Mouse (Mus musculus) cerebellum, adult 2 months (tissue): ENCODE data around the gene Bysl. TPM values are rescaled to one million over a fixed set of nuclear protein-coding genes. Genes with fewer than 3 reads are reported as not detected.

Experiments
- DNase-seq, 2 experiments: peaks; one replicate each; pipeline ENCODE4 v3.0.0; 2021
- H3K27ac ChIP-seq: fragments of 200-500 bp; 2 replicates; pipeline ENCODE4 v1.5.1; 2012; ENCODE audit warnings: low read length, control low read depth, inconsistent platforms; ENCODE audit not compliant: insufficient read depth
- H3K27me3 ChIP-seq: fragments of 200-500 bp; 2 replicates; pipeline ENCODE4 v1.6.1; 2012; ENCODE audit warnings: inconsistent platforms, mild to moderate bottlenecking, low read length, moderate library complexity; ENCODE audit not compliant: control insufficient read depth, insufficient read depth
- H3K4me1 ChIP-seq: fragments of 200-500 bp; 2 replicates; pipeline ENCODE4 v1.6.1; 2011; ENCODE audit warnings: low read length; ENCODE audit not compliant: control insufficient read depth, insufficient read depth
- H3K4me3 ChIP-seq: fragments of 200-500 bp; replicated peaks from 2 replicates; pipeline ENCODE3; 2011; ENCODE audit warnings: mild to moderate bottlenecking, low read depth, low read length, control low read depth; ENCODE audit not compliant: insufficient read depth
- CTCF ChIP-seq: fragments of 200-500 bp; IDR thresholded peaks from 2 replicates; pipeline ENCODE4 v1.5.1; 2011; ENCODE audit warnings: low read depth, mild to moderate bottlenecking, control low read depth, low read length, moderate library complexity, borderline replicate concordance; ENCODE audit not compliant: insufficient read depth
- POLR2A ChIP-seq: fragments of 200-500 bp; IDR thresholded peaks from 2 replicates; pipeline ENCODE4 v1.6.1; 2011; ENCODE audit warnings: low read length, control low read depth, borderline replicate concordance; ENCODE audit not compliant: insufficient read depth
- WGBS: fragments of 180-500 bp; shearing (Covaris S2); methylation state at CpG from one replicate; pipeline ENCODE4 v1.1.7; 2018; 5-methylcytosine and 5-hydroxymethylcytosine counted together
- polyA plus RNA-seq: library from polyadenylated mRNA; depleted of rRNA; stranded (reverse); fragments of >200 nt; gene quantifications from 2 replicates; pipeline ENCODE4 v1.2.3, GENCODE M21; 2012; rRNA removed

Bysl gene
- polyA plus RNA-seq, 1 experiment = 14.9 TPM

GRCm38 (mm10) chr17:47557179-47557578 lies 54.1 kb downstream of the Bysl start:
- Histone ChIP-seq H3K27ac (no peak overlapping the region), H3K27me3 (no peaks in the 10 kb centered on the region), H3K4me1 (no peaks in the 10 kb centered on the region), H3K4me3 (no peak overlapping the region)
- no peak for DNase-seq
- WGBS = 72% methylated on average over 3 of the region's 3 CpGs
- TF ChIP-seq CTCF = no peak
- no peak for TF ChIP-seq POLR2A

GRCm38 (mm10) chr17:47554621-47555020 lies 56.7 kb downstream of the Bysl start:
- no peak for TF ChIP-seq CTCF
- TF ChIP-seq POLR2A = no peak
- no peaks in the 10 kb centered on the region for H3K4me1 ChIP-seq
- WGBS = 66% methylated on average over 10 of the region's 10 CpGs
- no peaks in the 10 kb centered on the region for H3K27me3 ChIP-seq
- no peak overlapping the region for H3K27ac ChIP-seq
- H3K4me3 ChIP-seq = no peak overlapping the region
- no peak for DNase-seq

- Histone ChIP-seq H3K4me1 (no peaks in the 10 kb centered on the region), H3K4me3 (no peak overlapping the region), H3K27ac (no peak overlapping the region), H3K27me3 (no peaks in the 10 kb centered on the region)
- TF ChIP-seq CTCF (no peak), POLR2A (no peak)
- no peak for DNase-seq
Observed at GRCm38 (mm10) chr17:47552994-47553393, 58.3 kb downstream of the Bysl start.

GRCm38 (mm10) chr17:47551049-47551448 lies 60.2 kb downstream of the Bysl start:
- H3K4me3 ChIP-seq = no peak overlapping the region
- 58% methylated on average over 7 of the region's 7 CpGs for WGBS
- TF ChIP-seq CTCF (no peak), POLR2A (no peak)
- H3K27ac ChIP-seq = no peak overlapping the region
- no peaks in the 10 kb centered on the region for H3K4me1 ChIP-seq
- no peaks in the 10 kb centered on the region for H3K27me3 ChIP-seq
- no peak for DNase-seq

Other genes starting within 250 kb of the Bysl start
- gene Mrps10, start 242.6 kb downstream of the Bysl start, polyA plus RNA-seq = 58.8 and 63.7 TPM in 2 replicates
- 1.9 and 2.0 TPM in 2 replicates for gene Guca1b, start 226.1 kb downstream of the Bysl start, polyA plus RNA-seq
- 0.21 and 0.25 TPM in 2 replicates for gene Guca1a, start 210.9 kb downstream of the Bysl start, polyA plus RNA-seq
- 0.11 and 0.13 TPM in 2 replicates for gene AI661453, start 174.9 kb downstream of the Bysl start, polyA plus RNA-seq
- gene 1700001C19Rik, start 174.1 kb downstream of the Bysl start, polyA plus RNA-seq = 0.19 and 0.25 TPM in 2 replicates
- gene Taf8, start 109.2 kb downstream of the Bysl start, polyA plus RNA-seq = 30.7 and 32.0 TPM in 2 replicates
- gene Ccnd3, start 106.4 kb downstream of the Bysl start, polyA plus RNA-seq = 50.5 and 57.3 TPM in 2 replicates
- gene Med20, start 90 bp upstream of the Bysl start, polyA plus RNA-seq = 43.7 and 47.1 TPM in 2 replicates
- 1.7 and 2.1 TPM in 2 replicates for gene Gm20517, start 97 bp upstream of the Bysl start, polyA plus RNA-seq
- 11.1 and 11.2 TPM in 2 replicates for gene Usp49, start 19.2 kb upstream of the Bysl start, polyA plus RNA-seq
- 148 and 167 TPM in 2 replicates for gene Tomm6, start 76.9 kb upstream of the Bysl start, polyA plus RNA-seq
- 46.5 and 51.3 TPM in 2 replicates for gene Frs3, start 77.5 kb upstream of the Bysl start, polyA plus RNA-seq
- gene Gm21981, start 83.0 kb upstream of the Bysl start, polyA plus RNA-seq = 6.6 and 7.0 TPM in 2 replicates
- gene Prickle4, start 83.2 kb upstream of the Bysl start, polyA plus RNA-seq = 1.5 and 2.4 TPM in 2 replicates
- 0.13 and 0.31 TPM in 2 replicates for gene Pgc, start 115.3 kb upstream of the Bysl start, polyA plus RNA-seq
- 26.4 and 27.5 TPM in 2 replicates for gene Tfeb, start 125.5 kb upstream of the Bysl start, polyA plus RNA-seq
- 24.1 and 32.5 TPM in 2 replicates for gene Mdfi, start 223.2 kb upstream of the Bysl start, polyA plus RNA-seq